7 mouse cellular contexts compared by ENCODE assay signal in genomic region chr3:129830626-129831025, GRCm38 (mm10). TPM values are rescaled to one million over a fixed set of nuclear protein-coding genes. Genes with fewer than 3 reads are reported as not detected.
DNase-seq lines count a peak whose midpoint lies in the region; ATAC-seq and TF ChIP-seq lines count a peak whose summit lies in the region.

No protein-coding gene starts in this region.

- H3K27me3 ChIP-seq in embryonic facial prominence, embryonic 10.5 days (replicated peaks; ENCODE audit: low read depth, poor library complexity, severe bottlenecking), result no peaks in the 10 kb centered on the region
- 0 out of 2 replicates have a peak, but pooled peaks cover 2% of the 10 kb centered on the region for H3K27me3 ChIP-seq in hindbrain, embryonic 13.5 days
- H3K27me3 ChIP-seq in small intestine, adult 2 months (ENCODE audit: control insufficient read depth, insufficient read depth, low read length), result no peaks in the 10 kb centered on the region

- peak overlapping the region; percentile 83 for H3K9ac ChIP-seq in hindbrain, embryonic 13.5 days

- H3K4me2 ChIP-seq in hindbrain, embryonic 13.5 days, result peak overlapping the region; percentile 70

- DNase-seq in right cerebral cortex, postnatal 4 days, result peak; percentile 45
- DNase-seq in right cerebral cortex, postnatal 25 days, result no peak
- DNase-seq in embryonic facial prominence, embryonic 10.5 days (ENCODE audit: low spot score), result no peak
- DNase-seq in lung, adult 2 months, result no peak
- no peak for DNase-seq in MN1 (ENCODE audit: low spot score)

- no peaks in the 10 kb centered on the region for H3K9me3 ChIP-seq in embryonic facial prominence, embryonic 10.5 days
- no peaks in the 10 kb centered on the region for H3K9me3 ChIP-seq in hindbrain, embryonic 13.5 days

- ATAC-seq in hindbrain, embryonic 13.5 days (ENCODE audit: low FRiP score), result no peak

- under 1% methylated on average over 45 of the region's 45 CpGs for WGBS in embryonic facial prominence, embryonic 10.5 days
- 0% methylated on average over 29 of the region's 45 CpGs for WGBS in hindbrain, embryonic 13.5 days
- WGBS in lung, adult 2 months, result under 1% methylated on average over 45 of the region's 45 CpGs
- under 1% methylated on average over 45 of the region's 45 CpGs for WGBS in small intestine, adult 2 months

- H3K36me3 ChIP-seq in embryonic facial prominence, embryonic 10.5 days (replicated peaks), result peaks cover 39% of the 10 kb centered on the region
- H3K36me3 ChIP-seq in hindbrain, embryonic 13.5 days, result peaks cover 18% of the 10 kb centered on the region
- peaks cover 2% of the 10 kb centered on the region for H3K36me3 ChIP-seq in small intestine, adult 2 months (ENCODE audit: control insufficient read depth, insufficient read depth, low read length)

- no peak for TF ChIP-seq CTCF in lung, adult 2 months (IDR thresholded peaks at IDR 0.05; ENCODE audit: insufficient read depth, low read length)
- no peak for TF ChIP-seq CTCF in small intestine, adult 2 months (IDR thresholded peaks at IDR 0.05; ENCODE audit: extremely low read depth, insufficient read length, insufficient replicate concordance, low read depth, low read length)

- peak overlapping the region; percentile 91 for H3K4me3 ChIP-seq in embryonic facial prominence, embryonic 10.5 days
- peak overlapping the region; percentile 93 for H3K4me3 ChIP-seq in hindbrain, embryonic 13.5 days
- H3K4me3 ChIP-seq in lung, adult 2 months (replicated peaks; ENCODE audit: extremely low read depth, low read depth, low read length), result peak overlapping the region; percentile 90
- peak overlapping the region; percentile 88 for H3K4me3 ChIP-seq in small intestine, adult 2 months (ENCODE audit: low read depth, low read length)

- TF ChIP-seq POLR2A in lung, adult 2 months (IDR thresholded peaks at IDR 0.05; ENCODE audit: borderline replicate concordance, extremely low read depth, low read depth, low read length), result no peak
- no peak for TF ChIP-seq POLR2A in small intestine, adult 2 months (IDR thresholded peaks at IDR 0.05; ENCODE audit: low read depth, low read length)

- peaks cover 12% of the 10 kb centered on the region for H3K4me1 ChIP-seq in embryonic facial prominence, embryonic 10.5 days
- peaks cover 17% of the 10 kb centered on the region for H3K4me1 ChIP-seq in hindbrain, embryonic 13.5 days (replicated peaks)
- H3K4me1 ChIP-seq in lung, adult 2 months (ENCODE audit: control insufficient read depth, insufficient read depth, low read length), result no peaks in the 10 kb centered on the region; the same call in 1 of the 2 replicates
- no peaks in the 10 kb centered on the region; the same call in none of the 2 replicates for H3K4me1 ChIP-seq in small intestine, adult 2 months (ENCODE audit: control insufficient read depth, insufficient read depth, insufficient read length, low read length)

- peak overlapping the region; percentile 96 for H3K27ac ChIP-seq in embryonic facial prominence, embryonic 10.5 days (replicated peaks)
- H3K27ac ChIP-seq in hindbrain, embryonic 13.5 days, result peak overlapping the region; percentile 93
- peak overlapping the region; percentile 89 for H3K27ac ChIP-seq in small intestine, adult 2 months (ENCODE audit: insufficient read depth, low read depth, low read length)

RNA-seq across cellular contexts. Expression of gene Gar1, which starts 0.6 kb away (rescaled TPM):
- 109 TPM in 2 replicates for polyA plus RNA-seq in embryonic facial prominence, embryonic 10.5 days (2016; fragmentation: Nextera tagmentation; extraction: Ambion mirVana)
- 44.6 and 46.4 TPM in 2 replicates for polyA plus RNA-seq in hindbrain, embryonic 13.5 days (2015; fragmentation: Nextera tagmentation; extraction: Ambion mirVana)
- 18.8 and 22.4 TPM in 2 replicates for polyA plus RNA-seq in lung, adult 2 months (2012; rRNA removed)
- 3.6 and 10.5 TPM in 2 replicates for polyA plus RNA-seq in small intestine, adult 2 months (2012; rRNA removed)

RNA-seq across cellular contexts. Expression of gene Cfi, which starts 5.1 kb away (rescaled TPM):
- polyA plus RNA-seq in embryonic facial prominence, embryonic 10.5 days (2016; fragmentation: Nextera tagmentation; extraction: Ambion mirVana), result 0.39 and 0.59 TPM in 2 replicates
- polyA plus RNA-seq in hindbrain, embryonic 13.5 days (2015; fragmentation: Nextera tagmentation; extraction: Ambion mirVana), result 0.41 and 0.51 TPM in 2 replicates
- 0.59 and 0.76 TPM in 2 replicates for polyA plus RNA-seq in lung, adult 2 months (2012; rRNA removed)
- polyA plus RNA-seq in small intestine, adult 2 months (2012; rRNA removed), result 1.3 and 5.2 TPM in 2 replicates

RNA-seq across cellular contexts. Expression of gene Rrh, which starts 8.2 kb away (rescaled TPM):
- polyA plus RNA-seq in embryonic facial prominence, embryonic 10.5 days (2016; fragmentation: Nextera tagmentation; extraction: Ambion mirVana), result 0.27 and 0.43 TPM in 2 replicates
- polyA plus RNA-seq in hindbrain, embryonic 13.5 days (2015; fragmentation: Nextera tagmentation; extraction: Ambion mirVana), result 0.22 and 0.29 TPM in 2 replicates
- 0.11 TPM in 1 of 2 replicates, not detected in the other for polyA plus RNA-seq in lung, adult 2 months (2012; rRNA removed)
- polyA plus RNA-seq in small intestine, adult 2 months (2012; rRNA removed), result not detected in 2 replicates

RNA-seq across cellular contexts. Expression of gene Lrit3, which starts 26.8 kb away (rescaled TPM):
- polyA plus RNA-seq in embryonic facial prominence, embryonic 10.5 days (2016; fragmentation: Nextera tagmentation; extraction: Ambion mirVana), result not detected in 2 replicates
- polyA plus RNA-seq in hindbrain, embryonic 13.5 days (2015; fragmentation: Nextera tagmentation; extraction: Ambion mirVana), result not detected in 2 replicates
- polyA plus RNA-seq in lung, adult 2 months (2012; rRNA removed), result not detected in 2 replicates
- 0.20 TPM in 1 of 2 replicates, not detected in the other for polyA plus RNA-seq in small intestine, adult 2 months (2012; rRNA removed)

RNA-seq across cellular contexts. Expression of gene Pla2g12a, which starts 47.8 kb away (rescaled TPM):
- polyA plus RNA-seq in embryonic facial prominence, embryonic 10.5 days (2016; fragmentation: Nextera tagmentation; extraction: Ambion mirVana), result 25.5 and 28.4 TPM in 2 replicates
- 28.3 and 30.0 TPM in 2 replicates for polyA plus RNA-seq in hindbrain, embryonic 13.5 days (2015; fragmentation: Nextera tagmentation; extraction: Ambion mirVana)
- polyA plus RNA-seq in lung, adult 2 months (2012; rRNA removed), result 36.4 and 39.1 TPM in 2 replicates
- 32.2 and 36.1 TPM in 2 replicates for polyA plus RNA-seq in small intestine, adult 2 months (2012; rRNA removed)
